Mouse (Mus musculus) thymus, postnatal 10 days (tissue): ENCODE measurements at regions not wholly inside any gene's neighbourhood (a gene's known extent, or its start where the extent isn't known, plus 50 kb on each side); places are given as distances from the start of the nearest gene placed in this dataset.
"Not testable (repeated sequence)": the region's sequence is repeated elsewhere in the genome, so short reads cannot be mapped to it uniquely, and the experiment has no call there.

Source experiments
- DNase-seq, 2 experiments: peaks; one replicate each; pipeline ENCODE4 v3.0.0; 2021; ENCODE audit warnings: low spot score in 2 of 2

GRCm38 (mm10) chr7:129689464-129689863 lies 97.8 kb downstream of the Wdr11 start:
- DNase-seq: no peak

- DNase-seq: no peak
Measured at GRCm38 (mm10) chr7:129690868-129691267, 99.2 kb downstream of the Wdr11 start.

GRCm38 (mm10) chr7:129691619-129692071 lies 100.0 kb downstream of the Wdr11 start:
- DNase-seq: no peak

GRCm38 (mm10) chr7:129693635-129694034 lies 102.0 kb downstream of the Wdr11 start:
- no peak for DNase-seq

GRCm38 (mm10) chr7:129694168-129694567 lies 102.5 kb downstream of the Wdr11 start:
- DNase-seq: no peak

GRCm38 (mm10) chr7:129699931-129700570 lies 108.4 kb downstream of the Wdr11 start:
- no peak for DNase-seq

- no peak for DNase-seq
Measured at GRCm38 (mm10) chr7:129727559-129727958, 135.9 kb downstream of the Wdr11 start.

GRCm38 (mm10) chr7:129729709-129730238 lies 138.1 kb downstream of the Wdr11 start:
- DNase-seq: no peak

GRCm38 (mm10) chr7:129730785-129731352 lies 139.2 kb downstream of the Wdr11 start:
- DNase-seq: peak in 1 of 2 experiments; percentile 4

- no peak for DNase-seq
Measured at GRCm38 (mm10) chr7:129742657-129743056, 151.0 kb downstream of the Wdr11 start.

GRCm38 (mm10) chr7:129743955-129744666 lies 152.4 kb downstream of the Wdr11 start:
- no peak for DNase-seq

GRCm38 (mm10) chr7:129746639-129747038 lies 155.0 kb downstream of the Wdr11 start:
- DNase-seq: no peak

- no peak for DNase-seq
Measured at GRCm38 (mm10) chr7:129750936-129751335, 159.3 kb downstream of the Wdr11 start.

GRCm38 (mm10) chr7:129754737-129755136 lies 163.1 kb downstream of the Wdr11 start:
- DNase-seq: no peak

- DNase-seq: no peak
Measured at GRCm38 (mm10) chr7:129756138-129756537, 164.5 kb downstream of the Wdr11 start.

GRCm38 (mm10) chr7:129759848-129760247 lies 168.2 kb downstream of the Wdr11 start:
- no peak for DNase-seq

- no peak for DNase-seq
Measured at GRCm38 (mm10) chr7:129760386-129760785, 168.7 kb downstream of the Wdr11 start.

- DNase-seq: no peak
Measured at GRCm38 (mm10) chr7:129763754-129764153, 172.1 kb downstream of the Wdr11 start.

GRCm38 (mm10) chr7:129764456-129764970 lies 172.8 kb downstream of the Wdr11 start:
- no peak for DNase-seq

- no peak for DNase-seq
Measured at GRCm38 (mm10) chr7:129765681-129766080, 174.0 kb downstream of the Wdr11 start.

- no peak for DNase-seq
Measured at GRCm38 (mm10) chr7:129766087-129766834, 174.6 kb downstream of the Wdr11 start.

GRCm38 (mm10) chr7:129769673-129770072 lies 178.0 kb downstream of the Wdr11 start:
- not testable (repeated sequence) for DNase-seq
